Mouse (Mus musculus) heart, adult 8-10 months (tissue): Measurements from ENCODE around the gene Asap3. TPM values are rescaled to one million over a fixed set of nuclear protein-coding genes. Genes with fewer than 3 reads are reported as not detected.

Experiments
- DNase-seq: peaks from one replicate; pipeline ENCODE4 v3.0.0; 2022; ENCODE audit warnings: low spot score
- total RNA-seq, 4 experiments: library from RNA; stranded (reverse); gene quantifications; 2 replicates each; pipeline ENCODE4 v1.2.4; 2022

Gene Asap3
- total RNA-seq = 10 to 100 TPM in 1 of 4 experiments, 1 to 10 TPM in 3; 6.8 to 12.6 (median 9.1) TPM

DNA sequence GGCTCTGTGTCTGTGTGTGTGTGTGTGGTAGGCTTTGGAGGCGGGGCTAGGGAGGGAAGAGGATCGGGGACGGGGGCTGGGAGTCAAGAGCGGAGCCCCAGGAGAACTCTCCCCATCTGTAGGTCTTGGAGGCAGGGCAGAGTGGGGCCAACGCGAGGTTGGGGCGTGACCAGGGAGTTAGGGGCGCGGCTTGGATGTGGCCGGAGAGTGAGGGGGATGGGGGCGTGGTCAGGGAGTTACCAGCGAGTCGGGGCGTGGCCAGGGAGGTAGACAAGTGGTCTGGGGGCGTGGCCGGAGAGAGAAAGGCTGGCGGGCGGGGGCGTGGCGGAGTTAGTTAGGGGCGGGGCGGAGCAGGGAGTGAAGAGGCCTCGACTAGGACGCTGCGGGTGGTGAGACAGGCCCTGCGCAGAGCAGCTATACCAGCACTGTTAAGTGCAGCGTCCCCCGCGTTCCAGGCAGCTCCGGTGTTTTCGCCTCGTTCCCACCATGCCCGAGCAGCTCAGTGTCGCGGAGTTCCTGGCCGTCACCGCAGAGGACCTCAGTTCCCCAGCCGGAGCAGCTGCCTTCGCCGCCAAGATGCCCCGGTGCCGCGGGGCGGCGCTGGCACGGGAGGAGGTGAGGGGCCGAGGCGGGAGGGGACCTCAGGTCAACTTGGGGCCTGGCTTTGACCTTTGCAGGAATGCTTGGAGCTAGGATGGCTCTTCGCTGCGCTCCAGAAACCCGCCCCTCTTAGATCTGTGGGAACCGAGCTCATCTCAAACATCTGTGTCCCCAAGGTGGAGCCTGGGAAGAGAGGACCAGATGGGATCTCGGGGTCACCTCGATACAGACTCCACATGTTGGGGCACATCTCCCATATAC is at the start of gene Asap3:
Gene Asap3, plus strand, starts transcription at position 333 of the 861 bp plus-strand sequence.
- DNase-seq = peak; percentile 94

DNA sequence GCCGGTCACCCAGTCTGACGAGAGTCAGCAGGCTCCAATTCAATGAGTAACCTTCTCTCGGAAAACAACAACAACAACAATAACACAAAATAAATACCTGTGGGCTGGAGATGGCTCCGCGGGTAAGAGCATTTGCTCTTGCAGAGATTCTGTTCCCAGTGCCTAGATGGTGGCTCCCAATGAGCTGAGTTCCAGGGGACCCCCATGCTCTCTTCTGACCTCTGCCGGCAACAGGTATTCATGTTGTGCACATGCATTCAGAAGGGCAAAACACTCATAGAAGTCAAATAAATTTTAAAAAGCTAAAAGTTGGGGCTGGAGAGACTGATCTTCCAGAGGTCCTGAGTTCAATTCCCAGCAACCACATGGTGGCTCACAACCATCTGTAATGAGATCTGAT is 47.7 kb upstream of the Asap3 start:
- no peak for DNase-seq

- no peak for DNase-seq
Measured at GRCm38 (mm10) chr4:136159802-136160397, 46.3 kb upstream of the Asap3 start.

DNA sequence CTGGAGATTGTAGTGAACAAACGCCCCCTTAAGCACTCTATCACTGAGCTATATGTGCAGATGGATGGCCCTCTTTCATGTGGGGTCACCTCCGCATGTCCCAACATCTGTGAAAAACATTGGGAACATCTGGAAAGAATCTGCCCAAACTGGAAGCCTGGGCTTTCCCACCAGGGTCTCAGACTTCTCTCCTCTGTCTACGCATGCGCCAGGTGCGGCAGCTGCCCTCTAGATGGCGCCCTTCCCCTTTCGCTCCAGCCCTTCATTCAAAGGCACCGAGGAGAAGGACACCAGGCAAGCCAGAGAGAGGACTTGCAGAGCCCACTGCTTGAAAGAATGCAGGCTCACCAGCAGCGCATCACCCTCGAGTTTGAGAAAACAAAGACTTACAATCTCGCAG is 42.7 kb upstream of the Asap3 start:
- peak; percentile 87 for DNase-seq

DNA sequence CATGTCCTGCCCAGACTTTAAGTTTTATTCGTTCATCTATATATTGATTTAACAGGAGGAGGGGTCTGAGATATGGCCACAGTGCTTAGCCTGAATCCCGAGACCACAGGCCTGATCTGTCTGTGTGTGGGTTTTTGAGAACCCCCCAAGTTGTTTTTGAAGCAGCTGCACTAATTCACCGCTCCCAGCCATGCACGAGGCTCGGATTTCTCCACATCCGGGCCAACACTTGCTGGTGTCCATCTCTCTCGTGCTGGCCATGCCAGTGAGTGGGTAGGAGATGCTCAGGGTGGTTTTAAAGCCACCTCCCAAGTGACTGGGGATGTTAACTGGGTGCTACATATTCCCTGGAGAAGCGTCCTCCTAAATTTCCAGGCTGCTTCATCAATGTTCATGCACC is 41.2 kb upstream of the Asap3 start:
- DNase-seq = no peak

GRCm38 (mm10) chr4:136167701-136168100 is 38.5 kb upstream of the Asap3 start:
- no peak for DNase-seq

DNA sequence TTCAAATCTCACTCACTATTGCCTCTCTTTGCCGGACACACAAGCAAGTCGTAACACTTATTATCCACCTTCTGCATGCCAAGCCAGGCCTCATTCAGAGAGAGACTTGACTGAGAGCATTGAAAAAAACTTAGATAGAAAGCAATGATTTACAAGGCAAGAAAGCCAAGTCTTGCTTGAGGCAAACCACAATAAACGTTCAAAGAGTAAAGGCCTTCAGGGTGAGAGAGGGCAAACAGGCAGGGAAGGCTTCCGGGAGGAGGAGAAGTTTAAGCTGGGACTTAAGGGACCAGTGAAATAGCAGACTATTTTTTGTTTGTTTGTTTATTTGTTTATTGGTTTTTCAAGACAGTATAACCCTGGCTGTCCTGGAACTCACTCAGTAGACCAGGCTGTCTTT is 35.8 kb upstream of the Asap3 start:
- no peak for DNase-seq

- DNase-seq = no peak
Measured at GRCm38 (mm10) chr4:136171455-136171854, 34.7 kb upstream of the Asap3 start.

GRCm38 (mm10) chr4:136172011-136172541 is 34.1 kb upstream of the Asap3 start, which contains the start of gene E2f2:
E2f2 (plus strand) TSS chr4:136172394.
- DNase-seq = peak; percentile 63

DNA sequence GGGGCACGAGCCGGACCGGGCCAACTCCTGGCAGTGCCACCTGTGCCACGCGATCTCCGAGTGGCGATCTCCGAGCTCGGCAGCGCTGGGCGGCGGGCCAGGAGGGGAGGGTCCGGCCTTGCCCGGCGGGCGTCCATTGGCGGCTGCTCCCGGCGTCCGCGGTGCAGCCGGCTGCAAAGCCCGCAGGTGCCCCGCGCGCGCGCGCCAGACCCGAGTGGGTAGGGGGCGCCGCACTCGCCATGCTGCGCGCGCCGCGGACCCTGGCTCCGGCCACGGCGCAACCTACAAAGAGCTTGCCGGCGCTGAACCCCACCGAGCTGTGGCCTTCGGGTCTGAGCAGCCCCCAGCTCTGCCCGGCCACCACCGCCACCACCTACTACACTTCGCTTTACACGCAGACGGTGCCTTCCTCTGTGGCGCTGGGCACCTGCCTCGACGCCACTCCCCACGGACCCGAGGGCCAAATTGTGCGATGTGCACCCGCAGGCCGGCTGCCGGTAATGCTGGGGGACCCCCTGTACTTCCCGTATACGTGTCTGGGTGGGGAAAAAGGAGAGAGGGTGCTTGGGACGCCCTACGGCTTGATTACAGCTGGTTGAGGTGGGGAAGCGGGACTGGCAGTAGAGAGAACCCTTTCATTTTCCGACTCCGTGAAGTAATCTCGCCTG is 33.5 kb upstream of the Asap3 start:
- no peak for DNase-seq

- no peak for DNase-seq
Measured at GRCm38 (mm10) chr4:136173210-136173715, 32.9 kb upstream of the Asap3 start.

GRCm38 (mm10) chr4:136174216-136175193 is 31.7 kb upstream of the Asap3 start:
- DNase-seq = no peak

GRCm38 (mm10) chr4:136176022-136176552 is 30.1 kb upstream of the Asap3 start:
- DNase-seq = no peak

DNA sequence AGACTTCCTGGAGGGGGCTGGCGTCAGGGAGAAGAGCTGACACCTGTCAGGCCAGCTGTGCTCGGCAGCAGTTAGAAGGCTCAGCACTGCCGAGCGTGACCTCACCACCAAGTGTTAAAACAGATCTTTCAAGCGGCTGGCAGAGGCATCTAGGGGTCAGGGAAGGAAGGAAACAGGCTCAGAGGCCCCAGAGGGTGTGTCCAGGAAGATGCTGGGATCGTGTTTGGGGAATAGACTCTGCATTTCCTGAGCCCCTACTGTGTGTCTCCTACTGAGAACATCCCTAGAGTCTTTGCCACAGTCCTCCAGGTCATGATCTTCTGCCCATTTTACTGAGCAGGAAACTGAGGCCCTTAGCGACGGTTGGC is 28.9 kb upstream of the Asap3 start:
- DNase-seq = peak; percentile 59

DNA sequence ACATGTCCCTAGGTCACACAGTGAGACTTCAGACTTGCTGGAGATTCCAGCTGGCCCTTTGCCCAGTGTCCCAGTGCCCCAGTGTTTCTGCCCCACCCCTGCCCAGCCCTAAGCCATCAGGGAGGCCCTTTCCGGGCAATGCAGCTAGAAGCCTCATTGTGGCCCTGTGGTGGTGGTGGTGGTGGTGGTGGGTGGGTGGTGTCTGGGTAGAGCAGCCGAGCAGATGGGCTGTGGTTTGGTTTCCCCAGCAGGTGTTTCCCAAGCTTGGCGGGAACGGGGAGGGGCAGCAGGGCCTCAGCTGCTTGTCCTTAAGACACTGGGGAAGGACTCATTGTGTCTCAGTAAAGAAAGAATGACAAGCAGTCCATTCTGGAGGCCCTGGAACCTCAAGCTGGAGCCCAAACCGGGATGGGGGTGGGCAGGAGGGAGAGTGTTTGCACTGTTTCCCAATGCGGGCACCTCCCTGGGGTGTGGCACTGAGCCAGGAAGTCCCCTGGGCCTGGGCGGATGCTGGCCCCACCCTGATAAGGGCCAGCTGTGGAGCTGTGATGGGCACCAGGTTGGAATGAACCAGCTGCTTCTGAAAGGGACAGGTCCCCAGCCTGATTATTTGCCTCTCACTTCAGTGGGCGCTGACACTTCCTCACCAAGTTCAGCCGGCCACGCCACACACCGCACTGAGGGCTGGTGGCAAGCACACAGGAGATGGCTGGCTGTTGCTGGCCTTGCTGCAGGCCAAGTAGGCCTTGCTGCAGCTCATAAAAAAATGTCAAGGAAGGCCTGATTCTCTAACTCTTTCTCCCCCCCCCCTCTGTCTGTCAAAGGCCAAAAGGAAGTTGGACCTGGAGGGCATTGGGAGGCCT is 28.3 kb upstream of the Asap3 start:
- peak; percentile 29 for DNase-seq

- DNase-seq = no peak
Measured at GRCm38 (mm10) chr4:136178475-136178921, 27.7 kb upstream of the Asap3 start.

- no peak for DNase-seq
Measured at GRCm38 (mm10) chr4:136179456-136179855, 26.7 kb upstream of the Asap3 start.

- DNase-seq = peak; percentile 85
Measured at GRCm38 (mm10) chr4:136179998-136180397, 26.2 kb upstream of the Asap3 start.
